Mouse (Mus musculus) C2C12 (cell line): ENCODE data around the gene F7.

ENCODE experiments used
- CTCF ChIP-seq: IDR thresholded peaks from one replicate; pipeline ENCODE4 v1.5.1; 2011; ENCODE audit not compliant: control insufficient read depth, insufficient read depth, insufficient read length
- MAX ChIP-seq: IDR thresholded peaks from one replicate; pipeline ENCODE4 v1.6.1; 2011; ENCODE audit warnings: mild to moderate bottlenecking, control low read depth
- MYOD1 ChIP-seq: IDR thresholded peaks from one replicate; pipeline ENCODE4 v1.6.1; 2011; ENCODE audit warnings: low read depth; ENCODE audit not compliant: control insufficient read depth, insufficient read length
- USF1 ChIP-seq: IDR thresholded peaks from one replicate; pipeline ENCODE4 v1.6.1; 2011; ENCODE audit warnings: low read depth, mild to moderate bottlenecking, control low read depth, moderate library complexity

DNA sequence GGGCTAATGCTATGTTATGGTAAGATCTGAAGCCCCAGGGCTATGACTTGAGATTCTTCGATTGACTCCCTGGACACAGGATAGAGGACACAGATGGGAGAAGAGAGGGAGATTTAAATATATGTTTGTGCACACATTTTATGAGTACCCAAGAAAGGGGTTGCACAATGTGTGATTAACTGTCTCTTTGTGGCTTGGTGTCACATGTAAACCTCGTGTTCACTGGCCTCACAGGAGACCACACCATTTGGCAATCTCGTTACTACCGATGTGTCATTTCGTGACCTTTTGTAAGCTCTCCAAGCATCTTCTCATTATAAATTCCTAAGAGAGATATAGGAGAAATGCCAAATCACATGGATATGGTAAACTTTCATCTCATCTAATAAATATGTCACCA, 1.8 kb downstream of the F7 start:
- TF ChIP-seq CTCF (no peak), MAX (no peak), USF1 (no peak), MYOD1 (no peak)
